Mouse (Mus musculus): ENCODE data around the gene Cdk6. TPM values are rescaled to one million over a fixed set of nuclear protein-coding genes. Genes with fewer than 3 reads are reported as not detected.

The Cdk6 gene
- polyA plus RNA-seq, 1 experiment from 2014 or later, result 18.0 TPM

DNA sequence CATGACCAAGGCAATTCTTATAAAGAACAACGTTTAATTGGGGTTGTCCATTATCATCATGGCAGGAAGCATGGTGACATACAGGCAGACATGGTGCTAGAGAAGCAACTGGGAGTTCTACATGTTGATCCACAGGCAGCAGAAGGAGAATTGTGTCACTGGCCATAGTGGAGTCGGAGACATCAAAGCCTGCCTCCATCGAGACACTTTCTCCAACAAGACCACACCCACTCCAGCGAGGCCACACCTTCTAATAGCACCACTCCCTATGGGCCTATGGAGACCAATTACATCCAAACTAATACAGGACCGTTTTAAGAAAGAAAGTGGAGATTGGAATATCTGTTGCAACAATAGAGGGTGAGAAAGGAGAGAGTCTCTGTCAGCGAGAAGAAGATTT lies 200.6 kb downstream of the Cdk6 start:
- Histone ChIP-seq H3K4me3 (no peak overlapping the region), H3K27ac (replicated peaks) (no peak overlapping the region), H3K9me3 (no peaks in the 10 kb centered on the region), H3K4me1 (peaks cover 13% of the 10 kb centered on the region), H3K36me3 (peaks cover 2% of the 10 kb centered on the region; the same call in 1 of the 2 replicates), H3K4me2 (replicated peaks) (no peak overlapping the region), H3K9ac (replicated peaks) (no peak overlapping the region), H3K27me3 (no peaks in the 10 kb centered on the region)
- no peak for ATAC-seq (ENCODE audit: low FRiP score, low read depth)
- WGBS, result 85% methylated on average over 6 of the region's 6 CpGs

DNA sequence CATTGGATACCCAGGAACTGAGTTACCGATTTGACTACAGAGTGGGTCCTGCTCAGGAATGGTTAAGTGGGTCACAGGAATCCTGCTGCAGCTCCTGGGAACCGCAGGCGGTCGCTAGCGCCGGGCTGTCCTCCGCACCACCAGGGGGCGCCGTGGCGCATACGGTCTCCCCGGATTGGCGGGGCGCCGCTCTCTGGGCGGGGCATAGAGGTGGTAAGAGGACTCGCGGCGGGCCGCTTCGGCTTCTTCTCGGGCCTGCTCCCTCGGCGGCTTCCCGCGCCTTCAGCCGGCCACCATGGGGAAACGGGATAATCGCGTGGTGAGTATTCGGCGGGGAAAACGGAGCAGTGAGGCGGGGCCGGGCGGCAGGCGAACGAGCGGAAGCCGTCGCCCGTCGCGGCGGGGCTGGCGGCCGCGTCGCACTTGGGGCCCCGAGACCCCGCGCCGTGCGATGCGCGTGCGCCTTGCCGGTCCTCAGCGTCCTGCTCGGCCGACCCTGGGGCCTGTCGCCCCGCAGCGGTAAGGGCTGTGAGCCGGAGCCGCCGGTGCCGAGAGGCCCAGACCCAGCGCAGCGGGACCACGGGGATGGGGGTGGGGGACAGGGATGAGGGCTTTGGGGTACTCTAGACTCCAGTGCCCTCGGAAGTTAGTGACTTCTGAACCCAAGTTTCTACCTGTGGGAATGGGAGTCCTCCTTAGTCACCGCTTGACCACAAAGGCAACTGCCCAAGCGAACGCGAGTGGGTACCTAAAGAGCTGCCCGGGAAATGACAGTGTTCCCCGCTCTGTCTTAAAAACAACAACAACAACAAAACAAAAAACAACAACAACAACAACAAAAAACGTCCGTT lies 202.6 kb downstream of the Cdk6 start, which contains the start of gene Fam133b:
TSS of gene Fam133b (plus strand) at position 205 of the 851 bp plus-strand sequence.
- H3K4me1 ChIP-seq, result peaks cover 13% of the 10 kb centered on the region
- H3K9me3 ChIP-seq, result no peaks in the 10 kb centered on the region
- peak; percentile 97 for ATAC-seq (ENCODE audit: low FRiP score, low read depth)
- peak within 1 kb of the TSS; percentile 92 for H3K27ac ChIP-seq (replicated peaks)
- peak within 1 kb of the TSS; percentile 90 for H3K4me3 ChIP-seq
- peak within 1 kb of the TSS; percentile 87 for H3K9ac ChIP-seq (replicated peaks)
- WGBS, result under 1% methylated on average over 68 of the region's 80 CpGs
- H3K4me2 ChIP-seq (replicated peaks), result peak within 1 kb of the TSS; percentile 72
- H3K36me3 ChIP-seq, result peaks cover 4% of the 10 kb centered on the region; the same call in 1 of the 2 replicates
- H3K27me3 ChIP-seq, result no peaks in the 10 kb centered on the region

DNA sequence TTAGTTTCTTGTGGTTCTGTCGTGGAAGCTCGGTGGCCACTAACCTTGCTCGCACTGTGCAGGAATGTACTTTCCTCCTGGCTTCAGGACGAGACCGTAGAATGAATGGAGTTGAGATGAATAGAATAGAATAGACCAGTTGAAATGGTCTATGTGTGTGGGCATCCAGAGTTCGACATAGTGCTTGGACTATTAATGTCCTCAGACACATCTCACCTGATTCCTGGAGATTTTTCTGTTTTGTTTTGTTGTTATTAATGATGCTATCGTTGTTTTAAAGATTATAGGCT lies 203.1 kb downstream of the Cdk6 start:
- peak; percentile 19; the same call in 1 of the 2 replicates for ATAC-seq (ENCODE audit: low FRiP score, low read depth)
- Histone ChIP-seq H3K27me3 (no peaks in the 10 kb centered on the region), H3K27ac (replicated peaks) (no peak overlapping the region), H3K4me1 (peaks cover 13% of the 10 kb centered on the region), H3K9ac (replicated peaks) (peak overlapping the region; percentile 87), H3K4me2 (replicated peaks) (peak overlapping the region; percentile 72), H3K4me3 (peak overlapping the region; percentile 90), H3K36me3 (peaks cover 4% of the 10 kb centered on the region; the same call in 1 of the 2 replicates), H3K9me3 (no peaks in the 10 kb centered on the region)
- 9% methylated on average over 7 of the region's 7 CpGs for WGBS

DNA sequence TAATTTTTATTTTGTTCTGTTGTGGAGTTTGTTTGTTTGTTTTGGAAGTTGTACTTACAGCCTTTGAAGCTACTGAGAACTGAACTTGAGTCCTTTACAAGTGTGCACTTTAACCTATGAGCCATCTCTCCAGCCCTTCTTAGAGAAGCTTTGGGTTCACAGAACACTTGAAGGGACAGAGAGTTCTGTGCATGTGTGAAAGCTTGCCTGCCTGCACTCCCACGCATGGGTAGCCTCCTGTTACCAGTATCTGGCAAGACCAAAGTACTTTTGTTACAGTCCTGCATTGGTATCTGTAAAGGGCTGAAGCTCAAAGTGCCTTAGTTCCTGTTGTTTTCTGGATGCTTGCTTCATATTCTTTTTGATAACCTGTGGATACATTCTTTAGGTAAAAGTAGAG lies 204.9 kb downstream of the Cdk6 start:
- peaks cover 13% of the 10 kb centered on the region for H3K4me1 ChIP-seq
- H3K9ac ChIP-seq (replicated peaks), result no peak overlapping the region
- no peaks in the 10 kb centered on the region for H3K9me3 ChIP-seq
- no peak overlapping the region for H3K27ac ChIP-seq (replicated peaks)
- peaks cover 4% of the 10 kb centered on the region; the same call in 1 of the 2 replicates for H3K36me3 ChIP-seq
- H3K4me3 ChIP-seq, result no peak overlapping the region
- H3K27me3 ChIP-seq, result no peaks in the 10 kb centered on the region
- no peak for ATAC-seq (ENCODE audit: low FRiP score, low read depth)
- 84% methylated on average over 1 of the region's 1 CpGs for WGBS
- no peak overlapping the region for H3K4me2 ChIP-seq (replicated peaks)

DNA sequence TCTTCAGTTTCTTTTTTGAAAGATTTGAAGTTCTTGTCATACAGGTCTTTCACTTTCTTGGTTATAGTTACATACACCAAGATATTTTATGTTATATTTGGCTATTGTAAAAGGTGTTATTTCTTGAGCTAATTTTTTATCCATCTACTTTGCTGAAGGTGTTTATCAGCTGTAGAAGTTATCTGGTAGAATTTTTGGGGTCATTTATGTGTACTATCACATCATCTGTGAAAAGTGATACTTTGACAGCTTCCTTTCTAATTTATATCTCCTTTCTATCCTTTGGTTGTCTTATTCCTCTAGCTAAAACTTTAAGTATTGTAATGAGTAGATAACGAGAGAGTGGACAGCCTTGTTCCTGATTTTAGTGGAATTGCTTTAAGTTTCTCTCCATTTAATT lies 210.2 kb downstream of the Cdk6 start:
- H3K4me2 ChIP-seq (replicated peaks), result no peak overlapping the region
- H3K9ac ChIP-seq (replicated peaks), result no peak overlapping the region
- ATAC-seq (ENCODE audit: low FRiP score, low read depth), result no peak
- no peak overlapping the region for H3K27ac ChIP-seq (replicated peaks)
- 97% methylated on average over 1 of the region's 1 CpGs for WGBS
- H3K9me3 ChIP-seq, result no peaks in the 10 kb centered on the region
- peaks cover 20% of the 10 kb centered on the region for H3K36me3 ChIP-seq
- no peak overlapping the region for H3K4me3 ChIP-seq
- no peaks in the 10 kb centered on the region for H3K27me3 ChIP-seq
- no peaks in the 10 kb centered on the region for H3K4me1 ChIP-seq

DNA sequence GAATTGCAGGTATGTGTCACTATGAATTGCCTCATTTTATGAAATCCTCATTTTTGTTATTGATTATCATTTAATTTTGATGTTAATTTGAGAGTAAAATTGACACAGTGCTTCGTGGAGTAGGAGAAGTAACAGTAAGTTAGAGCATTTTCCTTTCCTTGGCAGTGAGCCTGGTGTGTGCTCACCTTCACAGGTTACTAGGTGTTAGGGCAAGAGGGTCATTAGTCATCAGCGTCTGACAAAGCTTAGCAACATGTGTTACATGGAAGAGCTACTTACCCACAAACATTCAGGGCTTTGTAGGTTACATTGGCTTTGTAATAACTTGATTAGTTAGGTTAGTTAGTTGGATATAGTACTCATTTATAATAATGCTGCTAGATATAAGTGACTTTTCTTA lies 212.9 kb downstream of the Cdk6 start:
- Histone ChIP-seq H3K36me3 (peaks cover 27% of the 10 kb centered on the region), H3K9me3 (no peaks in the 10 kb centered on the region), H3K9ac (replicated peaks) (no peak overlapping the region), H3K4me2 (replicated peaks) (no peak overlapping the region), H3K4me1 (no peaks in the 10 kb centered on the region), H3K4me3 (no peak overlapping the region), H3K27ac (replicated peaks) (no peak overlapping the region), H3K27me3 (no peaks in the 10 kb centered on the region)
- 94% methylated on average over 2 of the region's 2 CpGs for WGBS
- no peak for ATAC-seq (ENCODE audit: low FRiP score, low read depth)

DNA sequence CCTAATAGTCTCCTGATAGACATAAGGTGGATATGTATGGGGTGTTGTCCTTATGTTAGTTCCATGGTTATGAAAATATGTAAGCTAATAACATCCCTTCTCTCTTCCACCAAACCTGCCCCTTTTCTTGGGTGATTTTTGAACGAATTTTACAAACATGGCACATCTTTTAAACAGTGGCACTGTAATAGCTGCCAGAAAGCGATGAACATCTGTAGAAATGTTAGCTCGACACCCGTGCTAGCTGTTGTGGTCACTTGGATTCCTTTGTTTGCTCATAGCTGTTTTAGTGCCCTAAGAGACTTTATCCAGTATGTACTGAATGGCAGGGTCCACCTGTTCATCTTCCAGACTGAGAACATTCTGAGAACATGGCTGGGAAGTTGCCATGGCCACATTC lies 230.0 kb downstream of the Cdk6 start, which contains the start of gene 1700109H08Rik:
TSS of gene 1700109H08Rik (plus strand) at position 301 of the 400 bp plus-strand sequence.
- Histone ChIP-seq H3K9me3 (no peaks in the 10 kb centered on the region), H3K4me3 (no peak within 1 kb of the TSS), H3K27ac (replicated peaks) (no peak within 1 kb of the TSS), H3K4me1 (no peaks in the 10 kb centered on the region), H3K9ac (replicated peaks) (no peak within 1 kb of the TSS), H3K4me2 (replicated peaks) (no peak within 1 kb of the TSS), H3K27me3 (no peaks in the 10 kb centered on the region), H3K36me3 (peaks cover 92% of the 10 kb centered on the region)
- ATAC-seq (ENCODE audit: low FRiP score, low read depth), result no peak
- 97% methylated on average over 4 of the region's 4 CpGs for WGBS

DNA sequence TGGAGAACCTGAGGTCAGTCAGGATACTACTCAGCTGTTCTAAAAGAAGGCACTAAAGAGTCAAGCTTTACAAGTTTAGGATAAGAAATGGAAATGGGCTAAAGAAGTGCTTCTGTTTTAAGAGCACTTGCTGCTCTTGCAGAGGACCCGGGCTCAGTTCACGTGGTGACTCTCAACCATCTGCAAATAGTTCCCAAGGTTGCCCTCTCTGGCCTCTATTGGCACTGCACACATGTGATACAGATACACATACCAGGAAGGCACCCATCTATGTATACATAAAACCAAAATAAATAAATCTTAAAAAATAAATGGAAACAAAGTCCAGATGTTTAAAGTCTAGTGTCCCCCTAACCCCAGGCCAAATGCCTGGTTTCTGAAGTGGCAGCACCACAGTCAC lies 233.5 kb downstream of the Cdk6 start:
- Histone ChIP-seq H3K9ac (replicated peaks) (no peak overlapping the region), H3K36me3 (peaks cover 96% of the 10 kb centered on the region), H3K4me1 (no peaks in the 10 kb centered on the region), H3K9me3 (no peaks in the 10 kb centered on the region), H3K27me3 (no peaks in the 10 kb centered on the region), H3K4me2 (replicated peaks) (no peak overlapping the region), H3K4me3 (no peak overlapping the region), H3K27ac (replicated peaks) (no peak overlapping the region)
- no peak for ATAC-seq (ENCODE audit: low FRiP score, low read depth)
- 97% methylated on average over 2 of the region's 2 CpGs for WGBS

DNA sequence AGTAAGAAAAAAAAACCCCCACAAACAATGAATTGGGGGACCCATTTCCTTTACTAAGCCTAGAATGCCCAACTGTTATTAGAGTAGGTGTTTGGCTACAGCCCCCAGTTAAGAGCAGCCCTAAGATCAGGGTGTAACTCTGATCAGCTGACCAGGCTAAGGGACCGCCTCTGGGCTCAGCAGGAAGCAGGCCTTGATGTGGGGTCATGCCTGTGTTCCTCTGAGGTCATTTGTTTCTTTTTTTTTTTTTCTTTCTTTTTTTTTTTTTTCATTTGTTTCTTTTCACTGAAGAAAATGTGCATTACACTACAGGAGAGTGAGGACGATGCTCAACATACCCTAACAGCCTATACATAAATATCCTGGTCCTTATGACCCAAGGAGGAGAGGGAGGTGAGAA lies 236.7 kb downstream of the Cdk6 start:
- no peaks in the 10 kb centered on the region for H3K4me1 ChIP-seq
- H3K9me3 ChIP-seq, result no peaks in the 10 kb centered on the region
- no peak overlapping the region for H3K4me2 ChIP-seq (replicated peaks)
- no peak overlapping the region for H3K9ac ChIP-seq (replicated peaks)
- H3K27ac ChIP-seq (replicated peaks), result no peak overlapping the region
- WGBS, result 92% methylated on average over 2 of the region's 2 CpGs
- ATAC-seq (ENCODE audit: low FRiP score, low read depth), result no peak
- no peaks in the 10 kb centered on the region for H3K27me3 ChIP-seq
- no peak overlapping the region for H3K4me3 ChIP-seq
- peaks cover 93% of the 10 kb centered on the region for H3K36me3 ChIP-seq

DNA sequence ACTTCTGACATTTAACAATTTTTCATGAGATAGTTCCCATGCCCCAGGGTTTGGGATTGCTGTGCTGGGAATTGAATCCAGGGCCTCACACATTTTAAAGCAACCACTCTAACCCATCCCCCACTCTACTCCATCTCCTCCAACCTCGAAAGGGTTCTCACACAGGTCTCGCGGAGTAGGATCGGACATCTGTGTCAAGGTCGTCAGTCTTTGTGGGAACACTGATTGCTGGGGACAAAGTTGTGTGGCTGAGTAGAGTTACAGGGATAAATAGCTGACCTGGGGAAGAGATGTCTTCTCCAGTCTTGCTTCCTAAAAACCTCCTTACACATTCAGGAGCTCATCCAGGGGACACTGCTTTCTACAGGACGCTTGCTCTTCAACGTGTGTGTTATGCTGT lies 237.8 kb downstream of the Cdk6 start:
- Histone ChIP-seq H3K9me3 (no peaks in the 10 kb centered on the region), H3K27me3 (no peaks in the 10 kb centered on the region), H3K4me3 (no peak overlapping the region), H3K4me2 (replicated peaks) (no peak overlapping the region), H3K9ac (replicated peaks) (no peak overlapping the region), H3K4me1 (no peaks in the 10 kb centered on the region), H3K27ac (replicated peaks) (no peak overlapping the region), H3K36me3 (peaks cover 93% of the 10 kb centered on the region)
- WGBS, result 94% methylated on average over 7 of the region's 7 CpGs
- ATAC-seq (ENCODE audit: low FRiP score, low read depth), result no peak
